Mouse (Mus musculus) heart, embryonic 15.5 days (tissue): ENCODE results near the gene Zfp78. TPM values are rescaled to one million over a fixed set of nuclear protein-coding genes. Genes with fewer than 3 reads are reported as not detected.

Experiments
- ATAC-seq: fragments of 200-750 bp; cut with Nextera tagmentation; replicated peaks from 2 replicates; pipeline ENCODE4 v1.8.0; 2017; ENCODE audit warnings: low read depth, moderate TSS enrichment; ENCODE audit not compliant: insufficient number of reproducible peaks, insufficient read depth, low FRiP score
- H3K27ac ChIP-seq: fragments of 300-500 bp; sonication (generic); 2 replicates; pipeline ENCODE4 v1.5.1; 2015; ENCODE audit warnings: mild to moderate bottlenecking, inconsistent platforms
- H3K27me3 ChIP-seq: fragments of 300-500 bp; sonication (generic); 2 replicates; pipeline ENCODE4 v1.6.1; 2015; ENCODE audit warnings: inconsistent platforms
- H3K36me3 ChIP-seq: fragments of 300-500 bp; sonication (generic); 2 replicates; pipeline ENCODE4 v1.6.1; 2015; ENCODE audit warnings: mild to moderate bottlenecking, inconsistent platforms
- H3K4me1 ChIP-seq: fragments of 300-500 bp; sonication (generic); replicated peaks from 2 replicates; pipeline ENCODE4 v1.6.1; 2015; ENCODE audit warnings: inconsistent platforms
- H3K4me2 ChIP-seq: fragments of 300-500 bp; sonication (generic); 2 replicates; pipeline ENCODE4 v1.6.1; 2015; ENCODE audit warnings: inconsistent platforms, mild to moderate bottlenecking, moderate library complexity
- H3K4me3 ChIP-seq: fragments of 300-500 bp; sonication (generic); 2 replicates; pipeline ENCODE4 v1.5.1; 2015; ENCODE audit warnings: mild to moderate bottlenecking, inconsistent platforms
- H3K9ac ChIP-seq: fragments of 300-500 bp; sonication (generic); 2 replicates; pipeline ENCODE4 v1.6.1; 2015; ENCODE audit warnings: mild to moderate bottlenecking, inconsistent platforms
- H3K9me3 ChIP-seq: fragments of 300-500 bp; sonication (generic); replicated peaks from 2 replicates; pipeline ENCODE4 v1.6.1; 2016; ENCODE audit warnings: inconsistent platforms
- WGBS: fragments of 180-500 bp; shearing (Covaris S2); methylation state at CpG from one replicate; pipeline ENCODE4 v1.1.7; 2015; ENCODE audit warnings: mixed read lengths; 5-methylcytosine and 5-hydroxymethylcytosine counted together
- polyA plus RNA-seq: library from polyadenylated mRNA; unstranded; fragments of >200 nt; fragmentation: Nextera tagmentation; extraction: Ambion mirVana; gene quantifications from 2 replicates; pipeline ENCODE4 v1.2.1, GENCODE M21; 2015

Zfp78 gene
- 1.1 and 1.3 TPM in 2 replicates for polyA plus RNA-seq

DNA sequence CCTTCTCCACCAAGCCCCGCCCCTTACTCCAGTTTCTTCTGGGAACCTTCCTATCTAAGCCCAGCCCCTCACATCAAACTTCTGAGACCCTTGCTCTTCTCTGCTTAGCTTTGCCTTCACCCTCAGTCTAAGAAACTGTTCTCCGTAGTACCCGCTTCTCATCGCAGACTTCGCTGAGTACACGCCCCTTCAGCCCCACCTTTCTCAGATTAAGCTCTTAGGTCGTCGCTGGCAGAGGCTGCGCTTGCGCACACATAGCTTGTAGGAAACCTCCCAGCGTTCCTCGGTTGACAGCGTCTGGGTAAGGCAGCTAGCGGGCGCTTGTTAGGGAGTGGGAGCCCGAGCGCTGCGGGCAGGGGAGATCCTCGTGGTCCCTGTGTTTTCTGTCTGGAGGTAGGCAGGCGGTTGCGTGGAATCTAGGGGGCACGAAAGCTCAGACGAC, at the start of gene Zfp78:
Gene Zfp78, plus strand, starts transcription at position 234 of the 442 bp plus-strand sequence.
- under 1% methylated on average over 23 of the region's 23 CpGs for WGBS
- H3K4me3 ChIP-seq, result peak within 1 kb of the TSS; percentile 63
- ATAC-seq, result peak; percentile 81

DNA sequence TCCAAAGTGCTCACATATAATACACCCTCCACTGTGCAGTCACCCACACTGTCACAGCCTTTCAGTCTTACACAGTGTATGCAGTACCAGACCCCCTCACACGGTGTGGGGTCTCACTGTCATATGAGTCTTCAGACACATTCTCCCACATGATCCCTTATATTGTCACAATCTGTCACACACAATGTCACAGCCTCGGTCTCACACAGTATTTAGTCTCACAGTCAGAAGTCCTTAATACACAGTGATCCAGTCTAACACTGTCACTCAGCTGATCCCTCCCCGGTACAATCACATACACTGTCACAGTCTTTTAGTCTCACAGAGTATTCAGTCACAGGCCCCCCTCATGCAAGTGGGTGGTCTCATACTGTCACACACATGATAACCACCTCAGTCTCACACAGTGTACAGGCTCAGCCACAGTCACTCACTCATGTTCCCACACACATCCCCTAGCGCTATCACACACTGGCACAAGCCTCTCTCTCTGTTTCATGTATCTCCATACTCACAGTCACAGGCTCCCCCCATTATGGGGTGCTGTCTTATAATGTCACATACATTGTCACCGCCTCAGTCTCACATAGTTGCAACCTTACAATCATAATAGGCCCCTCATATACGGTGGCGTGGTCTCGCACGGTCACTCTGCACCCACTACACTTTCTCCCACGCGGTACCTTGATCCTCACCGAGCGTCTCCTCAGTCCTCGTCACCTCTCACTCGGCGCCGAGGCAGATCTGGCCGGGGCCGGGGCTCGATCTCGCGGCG, 32.4 kb upstream of the Zfp78 start:
- H3K27me3 ChIP-seq, result no peaks in the 10 kb centered on the region
- peaks cover 8% of the 10 kb centered on the region; the same call in 1 of the 2 replicates for H3K36me3 ChIP-seq
- H3K4me2 ChIP-seq, result peak overlapping the region; percentile 69
- peak; percentile 73 for ATAC-seq
- peak overlapping the region; percentile 79 for H3K27ac ChIP-seq
- WGBS, result 16% methylated on average over 23 of the region's 23 CpGs
- peak overlapping the region; percentile 65 for H3K4me3 ChIP-seq
- H3K9ac ChIP-seq, result peak overlapping the region; percentile 74
- peaks cover 11% of the 10 kb centered on the region for H3K4me1 ChIP-seq
- no peaks in the 10 kb centered on the region for H3K9me3 ChIP-seq

More for the DNA sequence above, at the start of gene Zfp78:
- Histone ChIP-seq H3K9ac (peak within 1 kb of the TSS; percentile 61), H3K4me1 (peaks cover 10% of the 10 kb centered on the region), H3K9me3 (no peaks in the 10 kb centered on the region), H3K27ac (peak within 1 kb of the TSS; percentile 89), H3K4me2 (peak within 1 kb of the TSS; percentile 74), H3K27me3 (no peaks in the 10 kb centered on the region), H3K36me3 (no peaks in the 10 kb centered on the region)

GRCm38 (mm10) chr7:6331233-6331956, 31.7 kb upstream of the Zfp78 start, which contains the start of gene Zfp583:
TSS of gene Zfp583 (minus strand) at chr7:6331285.
- Histone ChIP-seq H3K9ac (peak within 1 kb of the TSS; percentile 74), H3K9me3 (no peaks in the 10 kb centered on the region), H3K4me2 (peak within 1 kb of the TSS; percentile 69), H3K27ac (peak within 1 kb of the TSS; percentile 79), H3K27me3 (no peaks in the 10 kb centered on the region), H3K4me3 (peak within 1 kb of the TSS; percentile 65), H3K4me1 (peaks cover 11% of the 10 kb centered on the region), H3K36me3 (peaks cover 7% of the 10 kb centered on the region; the same call in 1 of the 2 replicates)
- 4% methylated on average over 31 of the region's 31 CpGs for WGBS
- peak; percentile 90 for ATAC-seq

DNA sequence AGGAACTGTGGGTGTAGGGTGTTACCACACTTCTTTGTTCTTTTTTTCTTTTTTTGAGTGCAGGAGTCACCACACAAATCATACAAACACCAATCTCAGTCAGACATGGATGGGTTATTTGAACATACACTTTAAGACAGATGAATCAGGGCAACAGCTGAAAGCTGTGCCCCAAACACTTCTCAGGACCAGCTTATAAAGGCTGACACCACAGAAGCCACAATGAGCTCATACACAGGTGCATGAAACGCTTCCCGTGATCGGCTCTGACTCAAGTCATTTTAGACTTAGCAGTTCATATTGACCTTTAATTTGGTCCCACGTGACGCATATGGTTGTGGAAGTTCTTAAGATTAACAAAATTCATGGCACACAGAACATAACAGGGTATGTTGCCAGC, 23.2 kb upstream of the Zfp78 start:
- Histone ChIP-seq H3K4me2 (no peak overlapping the region), H3K9ac (no peak overlapping the region), H3K27me3 (no peaks in the 10 kb centered on the region), H3K4me3 (no peak overlapping the region), H3K36me3 (no peaks in the 10 kb centered on the region), H3K9me3 (no peaks in the 10 kb centered on the region), H3K27ac (no peak overlapping the region), H3K4me1 (no peaks in the 10 kb centered on the region)
- WGBS, result 73% methylated on average over 5 of the region's 5 CpGs
- ATAC-seq, result no peak

DNA sequence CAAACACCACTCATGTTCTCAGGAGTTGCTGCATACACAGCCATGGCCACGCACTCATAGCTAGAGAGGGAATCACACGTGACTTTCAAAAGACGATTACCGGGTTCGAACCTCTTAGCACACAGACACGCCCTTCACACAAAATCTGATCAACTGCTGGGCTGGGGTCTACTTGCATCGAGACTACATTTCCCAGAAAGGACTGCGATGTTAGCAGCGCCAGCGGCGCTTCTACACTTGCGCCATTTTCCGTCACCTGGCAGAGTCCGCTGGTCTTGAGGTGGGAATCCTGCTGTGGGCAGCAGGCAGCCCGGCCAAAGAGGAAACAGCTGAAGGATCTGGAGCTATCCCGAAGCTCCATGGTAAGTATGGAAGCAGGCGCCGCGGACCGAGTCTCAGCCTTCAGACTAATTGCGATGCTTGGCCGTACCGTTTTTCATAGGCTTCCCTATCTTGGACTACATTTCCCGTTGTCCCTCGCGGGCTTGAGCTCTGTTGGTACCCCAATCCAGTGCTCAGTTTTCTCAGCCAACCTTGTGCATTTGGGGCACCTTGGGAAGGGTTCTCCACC, 19.5 kb upstream of the Zfp78 start, which contains the start of gene Gm3854:
Gene Gm3854, plus strand, starts transcription at position 259 of the 571 bp plus-strand sequence.
- no peak within 1 kb of the TSS for H3K27ac ChIP-seq
- H3K27me3 ChIP-seq, result no peaks in the 10 kb centered on the region
- ATAC-seq, result peak; percentile 84; the same call in 1 of the 2 replicates
- under 1% methylated on average over 26 of the region's 26 CpGs for WGBS
- H3K4me3 ChIP-seq, result peak within 1 kb of the TSS; percentile 82
- H3K4me2 ChIP-seq, result peak within 1 kb of the TSS; percentile 65
- no peaks in the 10 kb centered on the region for H3K36me3 ChIP-seq
- no peaks in the 10 kb centered on the region for H3K4me1 ChIP-seq
- H3K9ac ChIP-seq, result peak within 1 kb of the TSS; percentile 56
- H3K9me3 ChIP-seq, result no peaks in the 10 kb centered on the region

DNA sequence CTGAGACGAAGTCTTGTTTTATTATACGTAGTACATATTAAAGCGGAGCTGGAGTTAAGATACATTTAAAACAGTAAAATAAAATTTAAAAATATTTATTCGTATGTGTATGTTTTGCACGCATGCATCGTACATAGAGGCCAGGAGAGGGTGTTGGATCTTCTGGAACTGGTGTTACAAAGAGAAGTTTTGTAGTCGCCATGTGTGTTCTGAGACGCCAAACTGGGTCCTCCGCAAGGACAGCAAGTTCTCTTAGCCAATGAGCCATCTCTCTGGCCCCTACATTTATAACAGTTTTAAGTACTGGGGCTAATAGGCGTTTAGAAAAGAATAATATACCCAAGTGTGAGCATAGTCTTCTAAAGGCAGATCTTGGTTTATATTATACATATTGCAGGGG, 19.0 kb upstream of the Zfp78 start:
- no peaks in the 10 kb centered on the region for H3K27me3 ChIP-seq
- peak overlapping the region; percentile 56; the same call in 1 of the 2 replicates for H3K9ac ChIP-seq
- ATAC-seq, result no peak
- no peak overlapping the region for H3K27ac ChIP-seq
- peak overlapping the region; percentile 82 for H3K4me3 ChIP-seq
- H3K36me3 ChIP-seq, result no peaks in the 10 kb centered on the region
- H3K4me2 ChIP-seq, result peak overlapping the region; percentile 65
- 32% methylated on average over 10 of the region's 10 CpGs for WGBS
- H3K4me1 ChIP-seq, result no peaks in the 10 kb centered on the region
- no peaks in the 10 kb centered on the region for H3K9me3 ChIP-seq

DNA sequence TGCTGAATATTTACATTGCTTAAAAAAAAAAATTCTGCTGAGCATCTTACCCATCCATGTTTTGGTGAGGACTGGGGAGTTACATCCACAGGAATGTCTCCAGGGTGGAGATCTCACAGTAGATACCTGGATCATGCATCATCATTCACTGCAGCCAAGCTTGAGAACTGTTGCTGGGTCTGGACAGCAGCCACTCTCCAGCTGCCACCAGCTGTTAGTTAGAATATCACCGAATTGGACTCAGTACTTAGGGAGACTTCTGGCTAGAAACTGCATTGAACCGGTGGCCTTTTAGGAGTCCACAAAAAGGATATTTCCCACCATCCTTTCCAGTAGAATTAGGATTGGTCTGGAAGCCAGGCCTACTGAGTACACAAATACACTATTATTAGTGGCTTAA, 5.0 kb upstream of the Zfp78 start:
- WGBS, result 61% methylated on average over 2 of the region's 2 CpGs
- no peaks in the 10 kb centered on the region for H3K36me3 ChIP-seq
- H3K27ac ChIP-seq, result no peak overlapping the region
- no peaks in the 10 kb centered on the region for H3K27me3 ChIP-seq
- H3K9ac ChIP-seq, result no peak overlapping the region
- peaks cover 3% of the 10 kb centered on the region for H3K4me1 ChIP-seq
- H3K9me3 ChIP-seq, result no peaks in the 10 kb centered on the region
- H3K4me3 ChIP-seq, result no peak overlapping the region
- H3K4me2 ChIP-seq, result no peak overlapping the region
- no peak for ATAC-seq

GRCm38 (mm10) chr7:6358937-6359590, 4.0 kb upstream of the Zfp78 start:
- Histone ChIP-seq H3K9ac (no peak overlapping the region), H3K9me3 (no peaks in the 10 kb centered on the region), H3K4me1 (peaks cover 9% of the 10 kb centered on the region), H3K27me3 (no peaks in the 10 kb centered on the region), H3K27ac (no peak overlapping the region), H3K4me3 (no peak overlapping the region), H3K36me3 (no peaks in the 10 kb centered on the region), H3K4me2 (no peak overlapping the region)
- 46% methylated on average over 10 of the region's 10 CpGs for WGBS
- ATAC-seq, result no peak

DNA sequence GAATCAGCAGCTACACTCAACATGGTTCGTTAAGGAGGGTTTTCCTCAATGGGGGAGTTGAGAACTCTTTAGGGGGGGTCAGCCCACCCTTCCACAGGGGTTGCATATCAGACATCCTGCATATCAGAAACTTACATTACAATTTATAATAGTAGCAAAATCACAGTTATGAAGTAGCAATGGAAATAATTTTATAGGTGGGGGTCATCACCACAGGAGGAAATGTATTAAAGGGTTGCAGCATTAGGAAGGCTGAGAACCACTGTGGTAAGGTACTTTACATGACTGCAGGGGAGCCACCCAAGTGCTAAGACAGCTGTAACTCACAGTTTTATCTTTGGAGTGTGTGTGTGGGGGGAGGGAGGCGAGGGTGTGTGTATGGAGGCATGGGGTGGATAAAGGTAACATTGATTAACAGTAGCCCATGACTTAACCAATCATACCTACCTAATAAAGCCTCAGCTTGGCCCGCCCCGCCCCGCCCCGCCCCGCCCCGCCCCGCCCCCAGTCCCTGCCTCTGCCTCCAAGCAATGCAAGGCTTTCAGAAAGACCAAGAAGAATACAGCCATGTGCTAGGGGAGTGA, 2.5 kb upstream of the Zfp78 start:
- H3K9me3 ChIP-seq, result no peaks in the 10 kb centered on the region
- no peak overlapping the region for H3K9ac ChIP-seq
- no peaks in the 10 kb centered on the region for H3K36me3 ChIP-seq
- no peaks in the 10 kb centered on the region for H3K27me3 ChIP-seq
- H3K4me3 ChIP-seq, result no peak overlapping the region
- 13% methylated on average over 9 of the region's 9 CpGs for WGBS
- no peak for ATAC-seq
- no peak overlapping the region for H3K27ac ChIP-seq
- peaks cover 10% of the 10 kb centered on the region for H3K4me1 ChIP-seq
- H3K4me2 ChIP-seq, result no peak overlapping the region

GRCm38 (mm10) chr7:6361756-6362155, 1.3 kb upstream of the Zfp78 start:
- ATAC-seq, result no peak
- H3K36me3 ChIP-seq, result no peaks in the 10 kb centered on the region
- H3K4me3 ChIP-seq, result peak overlapping the region; percentile 63
- H3K27me3 ChIP-seq, result no peaks in the 10 kb centered on the region
- H3K9ac ChIP-seq, result peak overlapping the region; percentile 60
- H3K4me1 ChIP-seq, result peaks cover 10% of the 10 kb centered on the region
- H3K4me2 ChIP-seq, result peak overlapping the region; percentile 74
- H3K27ac ChIP-seq, result peak overlapping the region; percentile 89
- 23% methylated on average over 7 of the region's 7 CpGs for WGBS
- H3K9me3 ChIP-seq, result no peaks in the 10 kb centered on the region
